Mouse (Mus musculus) neural tube, embryonic 14.5 days (tissue): ENCODE data around the gene Ip6k1. TPM values are rescaled to one million over a fixed set of nuclear protein-coding genes. Genes with fewer than 3 reads are reported as not detected.
A peak's percentile ranks its signal among the peaks of the same experiment; 100 is the strongest.

ENCODE experiments used
- ATAC-seq: fragments of 200-750 bp; cut with Nextera tagmentation; 2 replicates; pipeline ENCODE4 v1.8.0; 2017; ENCODE audit warnings: low read depth, mild to moderate bottlenecking, moderate TSS enrichment, moderate library complexity
- H3K27ac ChIP-seq: fragments of 300-500 bp; sonication (generic); 2 replicates; pipeline ENCODE4 v1.5.1; 2014; ENCODE audit warnings: low read depth, mild to moderate bottlenecking, control low read depth, low read length, moderate library complexity, mixed read lengths
- H3K27me3 ChIP-seq: fragments of 300-500 bp; sonication (generic); 2 replicates; pipeline ENCODE4 v1.6.1; 2014; ENCODE audit warnings: low read length; ENCODE audit not compliant: control insufficient read depth, insufficient read depth
- H3K36me3 ChIP-seq: fragments of 300-500 bp; sonication (generic); 2 replicates; pipeline ENCODE4 v1.6.1; 2014; ENCODE audit warnings: low read length, mixed read lengths; ENCODE audit not compliant: control insufficient read depth, insufficient read depth
- H3K4me1 ChIP-seq: fragments of 300-500 bp; sonication (generic); 2 replicates; pipeline ENCODE4 v1.6.1; 2014; ENCODE audit warnings: low read length; ENCODE audit not compliant: control insufficient read depth, insufficient read depth
- H3K4me2 ChIP-seq: fragments of 300-500 bp; sonication (generic); 2 replicates; pipeline ENCODE4 v1.6.1; 2014; ENCODE audit warnings: mild to moderate bottlenecking, low read depth, low read length, control low read depth
- H3K4me3 ChIP-seq: fragments of 300-500 bp; sonication (generic); 2 replicates; pipeline ENCODE4 v1.5.1; 2014; ENCODE audit warnings: low read depth, low read length, control low read depth, mixed read lengths
- H3K9ac ChIP-seq: fragments of 300-500 bp; sonication (generic); replicated peaks from 2 replicates; pipeline ENCODE4 v1.6.1; 2014; ENCODE audit warnings: low read depth, mild to moderate bottlenecking, control low read depth, low read length, mixed read lengths
- H3K9me3 ChIP-seq: fragments of 300-500 bp; sonication (generic); 2 replicates; pipeline ENCODE4 v1.6.1; 2016; ENCODE audit warnings: low read length; ENCODE audit not compliant: control insufficient read depth
- WGBS: fragments of 180-500 bp; shearing (Covaris S2); extraction: QIAGEN DNeasy Blood & Tissue Kit; methylation state at CpG from one replicate; pipeline ENCODE4 v1.1.7; 2014; 5-methylcytosine and 5-hydroxymethylcytosine counted together
- polyA plus RNA-seq: library from polyadenylated mRNA; unstranded; fragments of >200 nt; fragmentation: Nextera tagmentation; extraction: Ambion mirVana; gene quantifications from 2 replicates; pipeline ENCODE4 v1.2.1, GENCODE M21; 2014

Ip6k1 gene
- polyA plus RNA-seq, 1 experiment from 2014 or later: 53.6 TPM

DNA sequence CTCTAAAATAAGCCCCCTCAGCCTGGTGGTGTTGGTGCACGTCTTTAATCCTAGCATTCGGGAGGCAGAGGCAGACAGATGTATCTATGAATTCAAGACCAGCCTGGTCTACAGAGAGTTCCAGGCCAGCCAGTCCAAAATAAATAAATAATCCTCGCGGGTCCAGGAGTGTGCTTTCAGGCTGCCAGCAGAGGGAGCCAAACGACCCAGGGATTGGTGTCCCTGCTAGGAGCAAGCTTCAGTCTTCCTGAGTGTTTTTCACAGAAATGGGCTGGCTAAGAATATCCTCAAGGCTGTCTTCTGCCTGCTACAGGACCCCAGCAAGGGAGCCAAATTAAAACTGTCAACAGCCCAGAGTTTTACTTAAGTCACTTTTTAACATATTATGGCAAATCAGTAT lies 38.6 kb upstream of the Ip6k1 start:
- WGBS: 34% methylated on average over 5 of the region's 5 CpGs
- Histone ChIP-seq H3K27me3 (no peaks in the 10 kb centered on the region), H3K9ac (no peak overlapping the region), H3K36me3 (no peaks in the 10 kb centered on the region), H3K4me1 (peaks cover 4% of the 10 kb centered on the region; the same call in 1 of the 2 replicates), H3K4me2 (no peak overlapping the region), H3K4me3 (no peak overlapping the region), H3K27ac (no peak overlapping the region), H3K9me3 (no peaks in the 10 kb centered on the region)
- ATAC-seq: peak; percentile 54; the same call in 1 of the 2 replicates

- no peak for ATAC-seq
- H3K4me3 ChIP-seq: no peak overlapping the region
- H3K27ac ChIP-seq: no peak overlapping the region
- no peaks in the 10 kb centered on the region for H3K9me3 ChIP-seq
- H3K4me1 ChIP-seq: peaks cover 4% of the 10 kb centered on the region; the same call in 1 of the 2 replicates
- H3K27me3 ChIP-seq: no peaks in the 10 kb centered on the region
- H3K36me3 ChIP-seq: no peaks in the 10 kb centered on the region
- no peak overlapping the region for H3K9ac ChIP-seq
- WGBS: 96% methylated on average over 9 of the region's 9 CpGs
- H3K4me2 ChIP-seq: no peak overlapping the region
Observed at GRCm38 (mm10) chr9:107964681-107965080, 37.6 kb upstream of the Ip6k1 start.

- H3K27me3 ChIP-seq: no peaks in the 10 kb centered on the region
- ATAC-seq: no peak
- no peaks in the 10 kb centered on the region for H3K4me1 ChIP-seq
- no peak overlapping the region for H3K4me3 ChIP-seq
- H3K4me2 ChIP-seq: no peak overlapping the region
- H3K9me3 ChIP-seq: no peaks in the 10 kb centered on the region
- 92% methylated on average over 10 of the region's 10 CpGs for WGBS
- H3K9ac ChIP-seq: no peak overlapping the region
- H3K27ac ChIP-seq: no peak overlapping the region
- H3K36me3 ChIP-seq: no peaks in the 10 kb centered on the region
Observed at GRCm38 (mm10) chr9:107966676-107967075, 35.6 kb upstream of the Ip6k1 start.

DNA sequence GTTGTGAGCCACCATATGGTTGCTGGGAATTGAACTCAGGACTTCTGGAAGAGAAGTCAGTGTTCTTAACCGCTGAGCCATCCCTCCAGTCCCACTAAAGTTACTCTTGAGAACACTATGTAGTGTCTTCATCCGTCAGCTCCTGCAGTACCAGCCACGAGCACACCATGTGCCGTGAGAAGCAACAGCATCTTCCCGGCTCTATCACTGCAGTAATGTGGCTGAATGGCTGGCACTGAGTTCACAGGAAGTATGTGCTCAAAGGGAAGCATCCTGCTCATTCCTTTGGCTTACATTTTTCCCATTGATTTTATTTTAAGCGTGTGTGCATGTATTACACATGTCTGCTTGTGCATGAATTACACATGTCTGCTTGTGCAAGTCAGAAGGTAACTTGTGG lies 34.9 kb upstream of the Ip6k1 start:
- Histone ChIP-seq H3K36me3 (no peaks in the 10 kb centered on the region), H3K4me1 (no peaks in the 10 kb centered on the region), H3K27ac (no peak overlapping the region), H3K9ac (no peak overlapping the region), H3K4me2 (no peak overlapping the region), H3K4me3 (no peak overlapping the region), H3K9me3 (no peaks in the 10 kb centered on the region), H3K27me3 (no peaks in the 10 kb centered on the region)
- 92% methylated on average over 6 of the region's 6 CpGs for WGBS
- ATAC-seq: no peak

DNA sequence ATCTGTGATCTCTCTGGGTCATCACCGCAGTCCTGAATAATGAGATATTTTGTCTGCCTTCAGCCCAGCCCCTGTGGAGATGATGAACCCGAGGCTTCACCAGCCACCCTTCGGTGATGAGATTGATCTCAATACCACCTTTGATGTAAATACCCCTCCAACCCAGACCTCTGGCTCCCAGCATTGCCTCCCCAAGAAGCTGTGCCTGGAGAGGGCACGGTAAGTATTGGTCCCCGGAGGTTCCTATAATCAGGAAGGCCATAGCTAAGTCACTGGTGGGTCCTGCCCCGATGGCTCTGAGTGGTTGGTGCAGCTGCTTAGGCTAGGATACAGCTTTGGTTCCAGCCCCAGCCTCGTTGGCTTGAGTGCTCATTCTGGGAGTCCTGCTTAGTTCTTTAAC lies 33.8 kb upstream of the Ip6k1 start:
- ATAC-seq: no peak
- H3K4me3 ChIP-seq: no peak overlapping the region
- 91% methylated on average over 7 of the region's 7 CpGs for WGBS

GRCm38 (mm10) chr9:107970311-107970710 lies 32.0 kb upstream of the Ip6k1 start:
- no peaks in the 10 kb centered on the region for H3K9me3 ChIP-seq
- no peak overlapping the region for H3K27ac ChIP-seq
- H3K27me3 ChIP-seq: no peaks in the 10 kb centered on the region
- no peak for ATAC-seq
- H3K4me2 ChIP-seq: no peak overlapping the region
- H3K9ac ChIP-seq: no peak overlapping the region
- no peaks in the 10 kb centered on the region for H3K36me3 ChIP-seq
- 85% methylated on average over 5 of the region's 5 CpGs for WGBS
- no peak overlapping the region for H3K4me3 ChIP-seq
- no peaks in the 10 kb centered on the region for H3K4me1 ChIP-seq

More for the DNA sequence above, 33.8 kb upstream of the Ip6k1 start:
- Histone ChIP-seq H3K9ac (no peak overlapping the region), H3K27me3 (no peaks in the 10 kb centered on the region), H3K36me3 (no peaks in the 10 kb centered on the region), H3K4me1 (no peaks in the 10 kb centered on the region), H3K4me2 (no peak overlapping the region), H3K9me3 (no peaks in the 10 kb centered on the region), H3K27ac (no peak overlapping the region)

GRCm38 (mm10) chr9:107971690-107972541 lies 30.4 kb upstream of the Ip6k1 start:
- H3K27me3 ChIP-seq: no peaks in the 10 kb centered on the region
- no peak overlapping the region for H3K4me3 ChIP-seq
- H3K27ac ChIP-seq: no peak overlapping the region
- H3K9me3 ChIP-seq: no peaks in the 10 kb centered on the region
- H3K4me2 ChIP-seq: no peak overlapping the region
- H3K4me1 ChIP-seq: no peaks in the 10 kb centered on the region
- no peak overlapping the region for H3K9ac ChIP-seq
- WGBS: 88% methylated on average over 8 of the region's 8 CpGs
- ATAC-seq: no peak
- no peaks in the 10 kb centered on the region for H3K36me3 ChIP-seq

GRCm38 (mm10) chr9:107974491-107975171 lies 27.7 kb upstream of the Ip6k1 start:
- H3K4me2 ChIP-seq: no peak overlapping the region
- ATAC-seq: no peak
- no peak overlapping the region for H3K27ac ChIP-seq
- WGBS: 85% methylated on average over 10 of the region's 10 CpGs
- H3K27me3 ChIP-seq: no peaks in the 10 kb centered on the region
- no peaks in the 10 kb centered on the region for H3K4me1 ChIP-seq
- no peak overlapping the region for H3K4me3 ChIP-seq
- no peaks in the 10 kb centered on the region for H3K36me3 ChIP-seq
- H3K9ac ChIP-seq: no peak overlapping the region
- no peaks in the 10 kb centered on the region for H3K9me3 ChIP-seq
